In genomic region chr7:46838891-46839302, GRCm38 (mm10) we compare ENCODE assay signal across 8 mouse cellular contexts. TPM values are rescaled to one million over a fixed set of nuclear protein-coding genes. Genes with fewer than 3 reads are reported as not detected.
DNase-seq lines count a peak whose midpoint lies in the region; ATAC-seq lines count a peak whose summit lies in the region.

No protein-coding gene starts in this region.

- ATAC-seq in forebrain, embryonic 11.5 days (replicated peaks; ENCODE audit: low FRiP score): no peak
- ATAC-seq in heart, embryonic 15.5 days (replicated peaks; ENCODE audit: insufficient number of reproducible peaks, insufficient read depth, low FRiP score, low read depth): peak; percentile 56
- ATAC-seq in liver, embryonic 12.5 days: peak; percentile 23; the same call in 1 of the 2 replicates

- H3K27me3 ChIP-seq in forebrain, embryonic 11.5 days (ENCODE audit: control insufficient read depth, insufficient read depth, low read length): no peaks in the 10 kb centered on the region
- H3K27me3 ChIP-seq in heart, embryonic 15.5 days: no peaks in the 10 kb centered on the region
- H3K27me3 ChIP-seq in liver, embryonic 12.5 days (replicated peaks): no peaks in the 10 kb centered on the region

- H3K36me3 ChIP-seq in forebrain, embryonic 11.5 days (ENCODE audit: control insufficient read depth, insufficient read depth, low read length): no peaks in the 10 kb centered on the region
- no peaks in the 10 kb centered on the region for H3K36me3 ChIP-seq in heart, embryonic 15.5 days
- H3K36me3 ChIP-seq in liver, embryonic 12.5 days: no peaks in the 10 kb centered on the region

- no peak overlapping the region for H3K27ac ChIP-seq in forebrain, embryonic 11.5 days (ENCODE audit: low read depth, low read length)
- H3K27ac ChIP-seq in heart, embryonic 15.5 days: peak overlapping the region; percentile 70
- peak overlapping the region; percentile 73 for H3K27ac ChIP-seq in liver, embryonic 12.5 days

- DNase-seq in CD4-positive, CD25-positive, alpha-beta regulatory T cell, adult 2 months (ENCODE audit: low read depth, low spot score): peak; percentile 83
- peak; percentile 61 to 78 for DNase-seq in adrenal gland, postnatal 36 days
- DNase-seq in forebrain, embryonic 11.5 days (ENCODE audit: low spot score): peak; percentile 59
- peak; percentile 87 for DNase-seq in kidney, postnatal 14 days
- peak; percentile 87 for DNase-seq in naive thymus-derived CD4-positive, alpha-beta T cell, adult 2 months (ENCODE audit: low read depth)
- peak; percentile 58 to 60 for DNase-seq in thymus, postnatal 10 days (ENCODE audit: low spot score in 2 of 2)

- no peak overlapping the region for H3K4me2 ChIP-seq in forebrain, embryonic 11.5 days (ENCODE audit: low read depth, low read length, severe bottlenecking)
- peak overlapping the region; percentile 40; the same call in 1 of the 2 replicates for H3K4me2 ChIP-seq in heart, embryonic 15.5 days
- H3K4me2 ChIP-seq in liver, embryonic 12.5 days: peak overlapping the region; percentile 41

- no peak overlapping the region for H3K9ac ChIP-seq in forebrain, embryonic 11.5 days (ENCODE audit: low read length)
- no peak overlapping the region for H3K9ac ChIP-seq in heart, embryonic 15.5 days
- 0 out of 2 replicates have a peak overlapping the region, but pooled peaks have one; percentile 14 for H3K9ac ChIP-seq in liver, embryonic 12.5 days

- peaks cover 5% of the 10 kb centered on the region; the same call in 1 of the 2 replicates for H3K4me1 ChIP-seq in forebrain, embryonic 11.5 days (replicated peaks; ENCODE audit: control insufficient read depth, insufficient read depth, low read length)
- peaks cover 32% of the 10 kb centered on the region for H3K4me1 ChIP-seq in heart, embryonic 15.5 days (replicated peaks)
- H3K4me1 ChIP-seq in liver, embryonic 12.5 days: peaks cover 63% of the 10 kb centered on the region

- 11% methylated on average over 8 of the region's 8 CpGs for WGBS in forebrain, embryonic 11.5 days
- 16% methylated on average over 8 of the region's 8 CpGs for WGBS in heart, embryonic 15.5 days
- 5% methylated on average over 8 of the region's 8 CpGs for WGBS in liver, embryonic 12.5 days (ENCODE audit: insufficient replicate concordance)

- H3K9me3 ChIP-seq in forebrain, embryonic 11.5 days (ENCODE audit: control insufficient read depth, low read length): no peaks in the 10 kb centered on the region
- H3K9me3 ChIP-seq in heart, embryonic 15.5 days (replicated peaks): no peaks in the 10 kb centered on the region
- no peaks in the 10 kb centered on the region for H3K9me3 ChIP-seq in liver, embryonic 12.5 days (replicated peaks)

- no peak overlapping the region for H3K4me3 ChIP-seq in forebrain, embryonic 11.5 days (ENCODE audit: low read depth, low read length)
- no peak overlapping the region for H3K4me3 ChIP-seq in heart, embryonic 15.5 days
- no peak overlapping the region for H3K4me3 ChIP-seq in liver, embryonic 12.5 days

RNA-seq across cellular contexts. Expression of gene Ldha, which starts 2.4 kb away (rescaled TPM):
- 100 to 1,000 TPM; 439 to 497 TPM for total RNA-seq in adrenal gland, postnatal 36 days (2021)
- 2,020 and 2,118 TPM in 2 replicates for polyA plus RNA-seq in forebrain, embryonic 11.5 days (2014; fragmentation: Nextera tagmentation; extraction: Ambion mirVana)
- 2,657 and 2,686 TPM in 2 replicates for polyA plus RNA-seq in heart, embryonic 15.5 days (2015; fragmentation: Nextera tagmentation; extraction: Ambion mirVana)
- 1,680 and 1,789 TPM in 2 replicates for polyA plus RNA-seq in liver, embryonic 12.5 days (2016; fragmentation: Nextera tagmentation; extraction: Ambion mirVana)

RNA-seq across cellular contexts. Expression of gene Ldhc, which starts 22.1 kb away (rescaled TPM):
- not detected for total RNA-seq in adrenal gland, postnatal 36 days (2021)
- polyA plus RNA-seq in forebrain, embryonic 11.5 days (2014; fragmentation: Nextera tagmentation; extraction: Ambion mirVana): 0.13 TPM in 1 of 2 replicates, not detected in the other
- not detected in 2 replicates for polyA plus RNA-seq in heart, embryonic 15.5 days (2015; fragmentation: Nextera tagmentation; extraction: Ambion mirVana)
- 0.15 and 0.22 TPM in 2 replicates for polyA plus RNA-seq in liver, embryonic 12.5 days (2016; fragmentation: Nextera tagmentation; extraction: Ambion mirVana)

RNA-seq across cellular contexts. Expression of gene Gtf2h1, which starts 43.0 kb away (rescaled TPM):
- 10 to 100 TPM; 41.2 to 41.4 TPM for total RNA-seq in adrenal gland, postnatal 36 days (2021)
- 53.9 and 56.2 TPM in 2 replicates for polyA plus RNA-seq in forebrain, embryonic 11.5 days (2014; fragmentation: Nextera tagmentation; extraction: Ambion mirVana)
- polyA plus RNA-seq in heart, embryonic 15.5 days (2015; fragmentation: Nextera tagmentation; extraction: Ambion mirVana): 28.3 and 28.8 TPM in 2 replicates
- polyA plus RNA-seq in liver, embryonic 12.5 days (2016; fragmentation: Nextera tagmentation; extraction: Ambion mirVana): 56.4 and 59.0 TPM in 2 replicates

RNA-seq across cellular contexts. Expression of gene Hps5, which starts 43.0 kb away (rescaled TPM):
- total RNA-seq in adrenal gland, postnatal 36 days (2021): 10 to 100 TPM; 20.8 to 25.9 TPM
- polyA plus RNA-seq in forebrain, embryonic 11.5 days (2014; fragmentation: Nextera tagmentation; extraction: Ambion mirVana): 18.3 and 23.7 TPM in 2 replicates
- polyA plus RNA-seq in heart, embryonic 15.5 days (2015; fragmentation: Nextera tagmentation; extraction: Ambion mirVana): 9.5 and 13.6 TPM in 2 replicates
- 9.7 and 10.7 TPM in 2 replicates for polyA plus RNA-seq in liver, embryonic 12.5 days (2016; fragmentation: Nextera tagmentation; extraction: Ambion mirVana)
